Mouse (Mus musculus) kidney, postnatal 36 days (tissue): Measurements from ENCODE around the gene Hist1h4n.
"Not testable (repeated sequence)": the region's sequence is repeated elsewhere in the genome, so short reads cannot be mapped to it uniquely, and the experiment has no call there.

Experiments used
- DNase-seq, 2 experiments: peaks; one replicate each; pipeline ENCODE4 v3.0.0; 2021 to 2022; ENCODE audit warnings: mixed read lengths in 2 of 2

Hist1h4n gene

DNA sequence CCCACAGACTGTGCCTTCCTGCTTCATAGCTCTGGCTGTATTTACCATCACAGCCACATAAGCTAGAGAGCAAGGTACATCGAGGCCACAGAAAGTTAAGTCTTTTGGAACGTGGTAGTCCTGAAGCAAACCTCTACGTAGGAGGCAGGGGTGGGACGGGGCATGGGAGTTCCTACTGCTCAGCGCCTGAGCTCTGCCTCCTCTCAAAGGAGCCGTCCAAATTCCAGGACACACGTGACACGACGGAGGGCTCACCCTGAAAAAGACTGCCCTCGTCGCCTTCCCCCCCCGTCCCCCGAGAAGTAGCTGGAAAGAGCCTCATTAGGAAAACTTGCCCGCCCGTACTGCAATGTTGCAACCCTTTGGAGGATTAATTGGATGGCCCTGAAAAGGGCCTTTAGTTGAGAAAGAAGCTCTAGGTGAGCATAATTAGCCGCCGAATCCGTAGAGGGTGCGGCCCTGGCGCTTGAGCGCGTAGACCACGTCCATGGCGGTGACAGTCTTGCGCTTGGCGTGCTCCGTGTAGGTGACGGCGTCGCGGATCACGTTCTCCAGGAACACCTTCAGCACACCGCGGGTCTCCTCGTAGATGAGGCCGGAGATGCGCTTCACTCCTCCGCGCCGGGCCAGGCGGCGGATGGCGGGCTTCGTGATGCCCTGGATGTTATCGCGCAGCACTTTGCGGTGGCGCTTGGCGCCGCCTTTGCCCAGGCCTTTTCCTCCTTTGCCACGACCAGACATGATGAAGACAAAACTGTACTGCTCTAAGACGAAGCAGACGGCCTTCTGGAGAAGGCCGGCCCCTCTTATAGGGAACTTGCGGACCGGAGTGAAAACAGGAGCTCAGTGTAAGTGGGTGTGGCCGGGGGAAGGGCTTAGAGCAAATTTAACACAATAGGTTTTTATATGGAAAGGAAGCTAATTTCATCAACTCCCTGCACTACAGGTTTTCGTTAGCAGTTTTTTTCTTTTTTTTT, at the start of gene Hist1h4n:
Hist1h4n (minus strand) TSS at position 779 of the 977 bp plus-strand sequence.
- peak; percentile 5 to 8 for DNase-seq

DNA sequence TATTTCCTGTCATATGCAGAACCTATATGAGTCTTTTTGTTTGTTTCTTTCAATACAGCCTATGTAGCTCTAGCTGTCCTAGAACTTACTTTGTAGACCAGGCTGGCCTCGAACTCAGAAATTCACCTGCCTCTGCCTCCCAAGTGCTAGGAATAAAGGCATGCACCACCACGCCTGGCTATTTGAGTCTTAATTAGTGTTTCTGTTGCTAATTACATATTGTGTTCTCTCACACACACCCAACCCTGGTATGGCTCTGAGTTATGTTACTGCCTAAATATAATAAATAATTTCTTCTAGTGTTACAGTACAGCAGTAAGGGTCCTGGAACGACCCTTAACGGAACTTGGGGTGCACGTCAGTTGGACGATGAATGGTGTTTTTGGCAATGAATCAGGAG, 48.7 kb upstream of the Hist1h4n start:
- no peak for DNase-seq

DNA sequence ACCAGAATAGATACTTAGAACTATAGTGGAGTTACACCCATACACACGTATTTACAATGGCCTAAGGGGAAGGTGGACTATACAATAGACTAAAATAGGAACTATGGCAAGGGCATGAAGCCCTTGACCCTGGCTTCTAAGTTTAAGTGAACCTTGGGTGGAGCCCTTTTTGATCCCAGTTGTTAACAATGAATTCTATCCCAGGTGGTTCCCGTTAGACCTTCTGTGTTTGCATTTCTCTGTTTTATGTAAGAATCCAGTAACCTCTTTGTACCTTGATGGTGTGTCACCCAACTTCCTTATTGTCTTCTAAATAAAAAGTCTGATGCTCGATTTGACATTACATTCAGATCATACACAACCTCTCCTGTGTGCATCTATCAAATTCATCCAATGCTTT, 33.5 kb upstream of the Hist1h4n start:
- not testable (repeated sequence) for DNase-seq

DNA sequence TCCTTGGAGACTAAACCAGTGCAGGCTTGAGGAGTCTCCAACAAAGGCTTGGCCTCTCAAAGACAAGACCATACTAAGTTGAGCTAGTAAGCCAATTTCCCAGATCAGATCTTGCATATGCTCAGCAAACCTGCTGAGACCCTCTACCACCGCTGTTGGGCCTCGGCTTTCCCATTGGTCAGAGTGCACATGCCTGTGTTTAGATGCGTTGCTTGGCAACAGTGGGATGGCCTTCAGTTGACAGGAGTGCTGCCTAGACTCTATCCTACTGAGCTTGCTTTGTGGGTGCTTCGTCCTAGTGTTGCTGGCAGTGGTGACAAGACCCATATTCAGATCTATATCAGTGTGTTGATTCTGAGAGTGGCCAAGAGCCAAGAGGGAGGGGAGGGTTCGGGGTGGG, 29.6 kb upstream of the Hist1h4n start:
- DNase-seq: no peak

DNA sequence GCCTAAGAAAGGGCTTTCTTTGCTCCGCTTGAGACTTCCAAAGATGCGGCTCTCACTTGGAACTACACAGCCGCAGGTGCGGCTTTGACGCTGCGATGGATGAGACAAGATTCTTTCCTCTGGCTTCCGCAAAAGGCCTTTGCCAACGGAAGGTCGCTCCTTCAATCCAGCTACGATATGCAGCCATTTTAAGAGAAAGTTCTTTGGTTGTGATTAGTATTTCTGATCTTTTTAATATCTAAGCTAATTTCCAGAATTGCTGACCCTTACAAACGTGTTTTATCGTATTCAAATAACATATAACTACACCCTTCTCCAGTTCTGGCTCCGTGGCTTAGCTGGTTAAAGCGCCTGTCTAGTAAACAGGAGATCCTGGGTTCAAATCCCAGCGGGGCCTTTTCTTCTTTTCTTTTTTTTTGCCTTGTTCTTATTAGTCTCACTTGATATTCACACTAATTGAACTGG, 23.7 kb upstream of the Hist1h4n start:
- DNase-seq: peak; percentile 20 to 33

DNA sequence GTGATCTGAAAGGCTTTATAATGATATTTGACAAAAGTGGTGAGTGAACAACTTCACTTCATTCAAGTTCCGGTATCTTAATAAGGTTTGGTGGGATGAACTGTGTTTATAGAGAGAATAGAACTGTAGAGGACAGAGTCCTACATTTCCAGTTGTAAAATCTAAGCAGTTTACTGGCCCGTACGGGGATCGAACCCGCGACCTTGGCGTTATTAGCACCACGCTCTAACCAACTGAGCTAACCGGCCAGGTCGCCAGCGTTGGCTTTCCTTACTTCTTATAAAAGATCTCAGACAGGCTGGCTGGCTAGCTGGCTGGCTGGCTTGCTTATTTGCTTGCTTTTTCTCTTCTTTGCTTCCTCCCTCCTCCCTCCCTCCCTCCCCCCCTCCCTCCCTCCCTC, 23.1 kb upstream of the Hist1h4n start:
- peak; percentile 59 to 76 for DNase-seq

DNA sequence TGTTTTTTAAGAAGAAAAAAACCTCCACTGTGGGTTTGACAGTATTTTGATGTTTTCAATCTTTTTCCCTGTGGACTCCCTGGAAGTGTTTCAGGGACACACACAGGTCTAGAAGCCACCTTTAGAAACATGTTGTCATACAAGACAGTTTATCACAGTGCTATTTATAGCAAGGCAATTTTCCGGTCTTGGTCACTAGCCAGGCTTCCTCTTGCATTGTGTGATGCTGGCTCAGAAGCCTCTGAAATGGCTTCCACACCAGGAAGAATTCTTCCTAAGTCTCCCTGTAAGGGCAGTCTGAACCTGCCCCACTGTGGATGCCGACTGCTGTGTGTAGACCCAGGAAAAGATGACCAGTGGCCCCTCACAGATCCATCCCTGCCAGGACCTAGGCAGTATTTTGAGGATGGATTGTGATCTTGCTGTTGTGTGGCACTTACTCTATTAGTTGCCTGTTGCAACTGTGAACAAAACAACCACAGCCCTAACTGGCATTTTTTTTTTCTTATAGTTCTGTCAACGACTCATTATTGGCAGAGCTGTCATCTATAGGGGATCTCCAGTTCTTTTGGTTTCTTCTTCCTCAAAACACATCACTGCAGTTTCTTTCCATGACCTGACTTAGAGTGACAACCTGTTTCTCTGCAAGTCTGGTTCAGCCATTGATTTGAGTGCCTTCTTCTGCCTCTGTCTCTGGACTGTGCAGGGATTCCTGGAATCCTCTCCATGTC, 20.4 kb upstream of the Hist1h4n start:
- DNase-seq: peak; percentile 5 to 31

DNA sequence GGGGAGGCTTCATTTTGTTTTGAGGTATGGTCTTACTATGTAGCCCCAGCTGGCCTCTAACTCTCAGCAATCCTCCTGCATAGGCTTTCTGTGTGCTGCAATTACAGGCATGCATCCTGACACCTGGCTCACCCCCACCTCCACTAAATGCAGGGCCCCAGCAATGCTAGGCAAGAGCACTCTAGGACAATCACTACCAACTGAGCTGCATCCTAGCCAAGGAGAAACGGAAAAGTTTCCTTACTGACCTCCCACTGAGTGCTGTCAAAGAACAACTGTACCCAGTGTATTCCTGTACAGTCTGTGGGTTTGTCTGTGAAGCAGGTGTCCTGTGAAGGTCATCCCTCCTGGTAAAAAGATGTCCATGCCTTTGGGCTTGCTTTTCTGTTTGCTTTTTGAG, 18.7 kb upstream of the Hist1h4n start:
- not testable (repeated sequence) for DNase-seq

DNA sequence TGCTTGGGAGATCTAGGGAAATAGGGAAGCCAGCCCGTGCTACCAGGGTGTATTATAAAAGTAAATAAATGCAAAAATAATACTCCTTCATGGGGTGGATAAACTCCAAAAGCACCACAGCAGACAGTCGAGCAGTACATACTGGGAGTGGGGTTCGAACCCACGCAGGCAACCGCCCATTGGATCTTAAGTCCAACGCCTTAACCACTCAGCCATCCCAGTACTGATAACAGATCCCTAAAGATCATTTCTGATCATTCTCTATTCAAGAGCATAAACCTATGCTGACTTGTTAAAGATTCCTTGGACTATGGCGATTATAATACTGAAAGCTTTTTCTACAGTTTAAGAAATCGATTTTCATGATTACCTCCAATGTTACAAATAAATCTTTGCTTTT, 15.9 kb upstream of the Hist1h4n start:
- DNase-seq: no peak

DNA sequence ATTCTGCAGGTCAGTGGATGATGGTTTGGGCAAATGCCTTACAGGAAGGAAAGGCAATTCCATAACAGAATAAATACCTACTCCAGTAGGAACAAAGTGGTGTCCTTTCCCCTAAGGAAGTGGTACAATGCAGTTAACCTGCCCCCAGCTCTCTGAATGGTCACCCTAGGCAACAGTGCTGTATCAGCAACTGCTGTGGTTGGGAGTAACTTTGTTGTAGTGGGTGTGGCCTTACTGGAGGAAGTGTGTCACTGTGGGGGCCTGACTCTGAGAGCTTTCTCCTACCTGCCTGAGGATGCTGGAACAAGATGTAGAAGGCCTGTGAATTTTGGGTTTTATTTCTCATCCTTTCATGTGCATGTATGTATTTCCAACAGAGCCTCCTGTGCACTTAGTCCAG, 14.4 kb upstream of the Hist1h4n start:
- DNase-seq: not testable (repeated sequence)

DNA sequence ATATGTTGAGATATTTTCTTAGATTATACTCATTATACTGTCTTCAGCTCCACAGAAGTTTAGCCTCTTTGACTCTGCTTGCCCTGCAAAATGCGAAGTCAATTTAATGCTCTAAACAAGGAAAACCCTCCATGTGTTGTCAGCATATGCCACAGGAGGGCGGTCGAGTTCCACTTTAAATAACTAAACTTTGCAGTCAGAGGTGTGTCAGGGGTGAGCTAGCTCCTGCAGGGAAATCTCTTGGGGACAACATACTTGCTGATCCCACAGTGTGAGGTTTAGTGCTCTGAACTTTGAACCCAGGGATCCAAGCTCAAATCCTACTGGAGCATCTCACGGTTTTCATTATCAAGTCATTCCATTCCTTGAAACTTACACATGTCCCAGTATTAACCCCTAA, 8.5 kb upstream of the Hist1h4n start:
- not testable (repeated sequence) for DNase-seq

DNA sequence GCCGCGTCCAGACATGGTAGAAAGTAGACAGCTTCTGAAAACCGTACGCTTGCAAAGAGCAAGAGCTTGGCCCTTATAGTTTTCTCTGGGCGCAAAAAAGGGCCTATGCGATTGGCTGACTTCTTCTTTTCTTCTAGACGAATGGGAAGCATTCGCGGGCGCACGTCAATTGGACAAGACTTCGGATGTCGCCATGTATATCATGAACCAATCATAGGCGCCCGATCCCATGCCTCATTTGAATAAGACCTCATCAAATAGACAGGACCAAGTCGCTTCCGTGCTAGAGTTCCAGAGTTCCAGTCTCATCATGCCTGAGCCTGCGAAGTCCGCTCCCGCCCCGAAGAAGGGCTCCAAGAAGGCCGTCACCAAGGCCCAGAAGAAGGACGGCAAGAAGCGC, 1.5 kb upstream of the Hist1h4n start, which contains the start of the genes Hist1h2ap and Hist1h2br:
Hist1h2ap (minus strand) TSS at position 47 of the 400 bp plus-strand sequence.
Hist1h2br (plus strand) TSS at position 283 of the 400 bp plus-strand sequence.
- DNase-seq: not testable (repeated sequence)

DNA sequence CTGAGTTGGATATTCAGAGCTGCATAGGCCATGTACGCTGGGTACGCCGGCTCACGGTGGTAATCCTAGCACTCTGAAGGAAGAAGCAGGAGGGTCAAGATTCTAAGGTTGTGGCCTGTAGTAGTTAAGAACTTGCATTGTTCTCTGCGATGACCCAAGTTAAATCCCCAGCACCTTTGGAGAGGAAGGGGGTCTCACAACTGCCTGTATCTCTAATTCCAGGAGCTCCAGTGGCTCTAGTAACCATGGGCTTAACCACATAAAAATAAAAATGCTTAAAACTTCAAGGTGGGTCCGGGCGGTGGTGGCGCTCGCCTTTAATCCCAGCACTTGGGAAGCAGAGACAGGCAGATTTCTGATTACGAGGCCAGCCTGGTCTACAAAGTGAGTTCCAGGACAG, 1.7 kb downstream of the Hist1h4n start:
- DNase-seq: no peak

DNA sequence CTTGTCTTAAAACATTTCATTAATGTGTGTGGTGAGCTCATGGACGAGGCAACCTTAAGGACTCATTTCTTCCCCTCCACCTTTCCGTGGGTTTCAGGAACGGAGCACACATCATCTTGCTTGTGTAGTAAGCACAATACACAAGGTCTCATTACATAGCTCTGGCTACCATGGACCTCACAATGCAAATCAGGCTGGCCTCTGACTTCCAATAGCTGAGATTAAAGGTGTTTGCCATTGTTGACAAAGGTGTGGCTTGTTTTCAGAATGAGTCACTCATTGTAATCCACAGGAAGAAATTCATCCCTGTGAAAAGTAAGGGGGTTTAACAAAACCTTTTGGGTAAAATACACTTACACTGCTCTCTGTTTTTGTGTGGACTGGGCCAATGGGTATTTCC, 3.5 kb downstream of the Hist1h4n start:
- no peak for DNase-seq

DNA sequence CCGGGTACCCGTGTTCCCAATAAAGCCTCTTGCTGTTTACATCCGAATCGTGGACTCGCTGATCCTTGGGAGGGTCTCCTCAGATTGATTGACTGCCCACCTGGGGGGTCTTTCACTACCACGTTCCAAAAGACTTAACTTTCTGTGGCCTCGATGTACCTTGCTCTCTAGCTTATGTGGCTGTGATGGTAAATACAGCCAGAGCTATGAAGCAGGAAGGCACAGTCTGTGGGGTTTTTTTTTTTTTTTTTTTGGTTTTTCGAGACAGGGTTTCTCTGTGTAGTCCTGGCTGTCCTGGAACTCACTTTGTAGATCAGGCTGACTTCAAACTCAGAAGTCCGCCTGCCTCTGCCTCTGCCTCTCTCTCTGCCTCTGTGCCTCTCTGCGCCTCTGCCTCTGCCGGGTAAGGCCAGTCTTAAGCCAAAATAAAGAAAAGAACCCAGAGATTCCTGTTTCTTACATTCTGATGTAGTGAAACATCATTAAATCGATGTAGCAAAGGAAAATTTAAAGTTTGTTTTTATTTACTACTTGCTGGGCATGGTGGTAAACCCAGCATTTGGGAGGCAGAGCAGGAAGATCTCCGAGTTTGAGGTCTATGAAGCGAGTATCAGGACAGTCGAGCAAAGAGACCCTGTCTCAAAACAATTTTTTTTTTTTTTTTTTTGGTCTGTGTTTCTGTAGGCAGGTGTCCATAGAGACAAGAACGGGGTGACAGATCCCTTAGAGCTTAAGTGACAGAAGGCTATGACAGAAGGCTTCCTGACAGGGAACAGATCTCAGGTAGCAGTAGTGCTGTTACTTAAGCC, 11.7 kb downstream of the Hist1h4n start:
- DNase-seq: not testable (repeated sequence)

DNA sequence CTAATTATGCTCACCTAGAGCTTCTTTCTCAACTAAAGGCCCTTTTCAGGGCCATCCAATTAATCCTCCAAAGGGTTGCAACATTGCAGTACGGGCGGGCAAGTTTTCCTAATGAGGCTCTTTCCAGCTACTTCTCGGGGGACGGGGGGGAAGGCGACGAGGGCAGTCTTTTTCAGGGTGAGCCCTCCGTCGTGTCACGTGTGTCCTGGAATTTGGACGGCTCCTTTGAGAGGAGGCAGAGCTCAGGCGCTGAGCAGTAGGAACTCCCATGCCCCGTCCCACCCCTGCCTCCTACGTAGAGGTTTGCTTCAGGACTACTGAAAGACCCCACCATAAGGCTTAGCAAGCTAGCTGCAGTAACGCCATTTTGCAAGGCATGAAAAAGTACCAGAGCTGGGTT, 19.9 kb downstream of the Hist1h4n start:
- DNase-seq: not testable (repeated sequence)

DNA sequence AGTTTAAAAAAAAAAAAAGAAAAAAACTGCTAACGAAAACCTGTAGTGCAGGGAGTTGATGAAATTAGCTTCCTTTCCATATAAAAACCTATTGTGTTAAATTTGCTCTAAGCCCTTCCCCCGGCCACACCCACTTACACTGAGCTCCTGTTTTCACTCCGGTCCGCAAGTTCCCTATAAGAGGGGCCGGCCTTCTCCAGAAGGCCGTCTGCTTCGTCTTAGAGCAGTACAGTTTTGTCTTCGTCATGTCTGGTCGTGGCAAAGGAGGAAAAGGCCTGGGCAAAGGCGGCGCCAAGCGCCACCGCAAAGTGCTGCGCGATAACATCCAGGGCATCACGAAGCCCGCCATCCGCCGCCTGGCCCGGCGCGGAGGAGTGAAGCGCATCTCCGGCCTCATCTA, 20.5 kb downstream of the Hist1h4n start, which contains the start of gene Hist1h4m:
Hist1h4m (plus strand) TSS at position 208 of the 400 bp plus-strand sequence.
- peak; percentile 28 to 44 for DNase-seq

DNA sequence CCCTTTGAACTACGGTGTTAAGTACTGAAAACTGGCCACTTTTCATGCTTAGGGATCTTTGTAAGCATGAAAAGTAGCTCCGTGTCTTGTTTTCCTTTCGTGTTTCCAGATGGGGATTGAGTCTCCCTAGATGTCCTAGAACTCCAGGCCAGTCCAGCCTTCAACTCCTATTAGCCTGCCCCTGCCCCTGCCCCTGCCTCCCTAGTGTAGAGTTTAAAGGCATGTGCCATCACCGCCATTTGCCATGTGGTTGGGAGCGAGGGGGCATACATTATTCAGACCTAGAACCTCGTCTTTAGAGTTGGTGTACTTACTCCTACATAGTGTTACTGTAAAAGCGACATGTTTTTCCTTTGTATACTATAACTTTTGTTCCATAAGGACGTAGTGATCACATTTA, 20.9 kb downstream of the Hist1h4n start:
- DNase-seq: not testable (repeated sequence)

DNA sequence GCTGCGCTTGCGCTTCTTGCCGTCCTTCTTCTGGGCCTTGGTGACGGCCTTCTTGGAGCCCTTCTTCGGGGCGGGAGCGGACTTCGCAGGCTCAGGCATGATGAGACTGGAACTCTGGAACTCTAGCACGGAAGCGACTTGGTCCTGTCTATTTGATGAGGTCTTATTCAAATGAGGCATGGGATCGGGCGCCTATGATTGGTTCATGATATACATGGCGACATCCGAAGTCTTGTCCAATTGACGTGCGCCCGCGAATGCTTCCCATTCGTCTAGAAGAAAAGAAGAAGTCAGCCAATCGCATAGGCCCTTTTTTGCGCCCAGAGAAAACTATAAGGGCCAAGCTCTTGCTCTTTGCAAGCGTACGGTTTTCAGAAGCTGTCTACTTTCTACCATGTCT, 21.9 kb downstream of the Hist1h4n start, which contains the start of the genes Hist1h2bq and Hist1h2ao:
Hist1h2bq (minus strand) TSS at position 125 of the 400 bp plus-strand sequence.
Hist1h2ao (plus strand) TSS at position 393 of the 400 bp plus-strand sequence.
- not testable (repeated sequence) for DNase-seq

DNA sequence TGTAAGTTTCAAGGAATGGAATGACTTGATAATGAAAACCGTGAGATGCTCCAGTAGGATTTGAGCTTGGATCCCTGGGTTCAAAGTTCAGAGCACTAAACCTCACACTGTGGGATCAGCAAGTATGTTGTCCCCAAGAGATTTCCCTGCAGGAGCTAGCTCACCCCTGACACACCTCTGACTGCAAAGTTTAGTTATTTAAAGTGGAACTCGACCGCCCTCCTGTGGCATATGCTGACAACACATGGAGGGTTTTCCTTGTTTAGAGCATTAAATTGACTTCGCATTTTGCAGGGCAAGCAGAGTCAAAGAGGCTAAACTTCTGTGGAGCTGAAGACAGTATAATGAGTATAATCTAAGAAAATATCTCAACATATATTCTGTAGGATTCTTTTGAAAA, 28.9 kb downstream of the Hist1h4n start:
- not testable (repeated sequence) for DNase-seq

DNA sequence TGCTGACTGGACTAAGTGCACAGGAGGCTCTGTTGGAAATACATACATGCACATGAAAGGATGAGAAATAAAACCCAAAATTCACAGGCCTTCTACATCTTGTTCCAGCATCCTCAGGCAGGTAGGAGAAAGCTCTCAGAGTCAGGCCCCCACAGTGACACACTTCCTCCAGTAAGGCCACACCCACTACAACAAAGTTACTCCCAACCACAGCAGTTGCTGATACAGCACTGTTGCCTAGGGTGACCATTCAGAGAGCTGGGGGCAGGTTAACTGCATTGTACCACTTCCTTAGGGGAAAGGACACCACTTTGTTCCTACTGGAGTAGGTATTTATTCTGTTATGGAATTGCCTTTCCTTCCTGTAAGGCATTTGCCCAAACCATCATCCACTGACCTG, 34.8 kb downstream of the Hist1h4n start:
- DNase-seq: not testable (repeated sequence)

DNA sequence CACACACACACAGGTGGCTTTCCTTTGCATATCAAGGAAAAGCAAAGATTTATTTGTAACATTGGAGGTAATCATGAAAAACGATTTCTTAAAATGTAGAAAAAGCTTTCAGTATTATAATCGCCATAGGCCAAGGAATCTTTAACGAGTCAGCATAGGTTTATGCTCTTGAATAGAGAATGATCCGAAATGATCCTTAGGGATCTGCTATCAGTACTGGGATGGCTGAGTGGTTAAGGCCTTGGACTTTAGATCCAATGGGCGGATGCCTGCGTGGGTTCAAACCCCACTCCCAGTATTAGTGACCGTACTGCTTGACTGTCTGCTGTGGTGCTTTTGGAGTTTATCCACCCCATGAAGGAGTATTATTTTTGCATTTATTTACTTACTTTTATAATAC, 36.4 kb downstream of the Hist1h4n start:
- DNase-seq: no peak
